Mouse (Mus musculus) liver, embryonic 16.5 days (tissue): ENCODE measurements at regions not wholly inside any gene's neighbourhood (a gene's known extent, or its start where the extent isn't known, plus 50 kb on each side); places are given as distances from the start of the nearest gene placed in this dataset.
"Not testable (repeated sequence)": the region's sequence is repeated elsewhere in the genome, so short reads cannot be mapped to it uniquely, and the experiment has no call there.

ENCODE experiments used
- ATAC-seq: fragments of 200-750 bp; cut with Nextera tagmentation; 2 replicates; pipeline ENCODE4 v1.8.0; 2017; ENCODE audit warnings: low read depth, mild to moderate bottlenecking, moderate number of reproducible peaks, moderate library complexity
- H3K27ac ChIP-seq: fragments of 300-500 bp; sonication (generic); 2 replicates; pipeline ENCODE4 v1.5.1; 2014; ENCODE audit warnings: mild to moderate bottlenecking, low read length
- H3K27me3 ChIP-seq: fragments of 300-500 bp; sonication (generic); 2 replicates; pipeline ENCODE4 v1.6.1; 2014; ENCODE audit warnings: low read depth, low read length, mixed read lengths; ENCODE audit not compliant: control insufficient read depth, insufficient read depth
- H3K36me3 ChIP-seq: fragments of 300-500 bp; sonication (generic); 2 replicates; pipeline ENCODE4 v1.6.1; 2014; ENCODE audit warnings: mild to moderate bottlenecking; ENCODE audit not compliant: control insufficient read depth, insufficient read depth
- H3K4me1 ChIP-seq: fragments of 300-500 bp; sonication (generic); 2 replicates; pipeline ENCODE4 v1.6.1; 2014; ENCODE audit warnings: low read depth, low read length, mixed read lengths; ENCODE audit not compliant: control insufficient read depth
- H3K4me2 ChIP-seq: fragments of 300-500 bp; sonication (generic); 2 replicates; pipeline ENCODE4 v1.6.1; 2014; ENCODE audit warnings: low read depth, low read length, mixed read lengths
- H3K4me3 ChIP-seq: fragments of 300-500 bp; sonication (generic); 2 replicates; pipeline ENCODE4 v1.5.1; 2014; ENCODE audit warnings: low read depth, mild to moderate bottlenecking, low read length
- H3K9ac ChIP-seq: fragments of 300-500 bp; sonication (generic); 2 replicates; pipeline ENCODE4 v1.6.1; 2014; ENCODE audit warnings: low read depth, low read length
- H3K9me3 ChIP-seq: fragments of 300-500 bp; sonication (generic); replicated peaks from 2 replicates; pipeline ENCODE4 v1.6.1; 2016; ENCODE audit warnings: low read length; ENCODE audit not compliant: control insufficient read depth
- WGBS: fragments of 180-500 bp; shearing (Covaris S2); extraction: QIAGEN DNeasy Blood & Tissue Kit; methylation state at CpG from one replicate; pipeline ENCODE4 v1.1.7; 2014; ENCODE audit not compliant: insufficient replicate concordance; 5-methylcytosine and 5-hydroxymethylcytosine counted together

DNA sequence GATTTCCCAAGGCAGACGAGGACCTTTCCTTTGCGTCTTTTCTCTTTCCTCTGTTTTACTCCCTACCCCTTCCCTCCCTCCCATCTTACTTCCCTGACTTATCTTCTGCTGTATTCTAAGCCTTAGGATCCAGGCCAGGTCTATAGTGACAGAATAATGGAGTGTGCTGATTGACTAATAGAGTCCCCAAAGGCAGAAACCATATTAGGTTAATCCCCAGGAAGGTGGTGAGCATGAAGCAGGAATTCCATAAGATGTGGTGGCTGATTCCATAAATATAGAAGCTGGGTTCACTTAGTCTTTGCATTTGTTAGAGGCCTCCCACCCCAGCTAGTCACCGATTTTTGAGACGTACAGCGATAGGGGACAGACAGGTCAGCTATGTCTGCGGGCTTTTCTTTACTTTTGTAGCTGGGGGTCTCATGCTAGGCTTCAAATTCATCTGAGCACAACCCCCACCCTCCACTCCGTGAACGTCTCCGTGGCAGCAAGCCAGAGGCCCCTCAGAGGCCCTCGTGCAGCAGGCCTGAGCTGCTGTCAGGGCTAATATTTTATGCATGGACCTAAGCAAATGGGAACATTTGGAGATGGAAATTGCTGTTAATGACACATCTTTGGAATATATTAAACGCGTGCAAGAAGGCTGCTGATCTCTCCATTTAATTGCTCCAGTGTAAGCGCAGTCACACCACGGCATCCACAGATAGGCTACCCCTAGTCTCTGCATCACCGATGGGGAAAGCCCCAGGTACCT lies 145.8 kb upstream of the Rtl1 start:
- Histone ChIP-seq H3K27me3 (no peaks in the 10 kb centered on the region), H3K27ac (no peak overlapping the region), H3K4me2 (no peak overlapping the region), H3K36me3 (no peaks in the 10 kb centered on the region), H3K9ac (no peak overlapping the region), H3K9me3 (no peaks in the 10 kb centered on the region; the same call in 1 of the 2 replicates), H3K4me1 (no peaks in the 10 kb centered on the region), H3K4me3 (no peak overlapping the region)
- ATAC-seq: no peak
- WGBS: 63% methylated on average over 15 of the region's 15 CpGs

DNA sequence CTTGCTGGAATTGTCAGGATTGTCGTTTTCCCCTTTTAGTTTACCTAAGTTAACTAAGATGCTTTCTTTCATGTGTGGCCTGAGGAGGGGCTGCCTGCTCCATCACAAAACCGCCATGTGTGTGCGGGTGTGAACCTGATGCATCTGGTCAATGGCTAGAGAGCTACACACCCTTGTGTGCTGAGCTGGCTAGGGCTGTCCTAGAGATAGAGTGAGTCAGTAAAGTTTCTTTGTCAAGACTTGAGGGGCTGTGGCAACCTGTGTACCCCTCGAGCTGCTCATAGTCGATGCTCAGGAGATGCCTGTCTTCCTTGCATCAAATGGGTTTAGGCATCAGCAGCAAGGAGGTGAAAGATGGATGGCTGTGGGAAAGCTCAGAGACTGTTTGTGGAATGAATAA lies 147.1 kb upstream of the Rtl1 start:
- Histone ChIP-seq H3K9me3 (no peaks in the 10 kb centered on the region; the same call in 1 of the 2 replicates), H3K36me3 (no peaks in the 10 kb centered on the region), H3K4me2 (no peak overlapping the region), H3K27ac (no peak overlapping the region), H3K4me3 (no peak overlapping the region), H3K4me1 (no peaks in the 10 kb centered on the region), H3K9ac (no peak overlapping the region), H3K27me3 (no peaks in the 10 kb centered on the region)
- no peak for ATAC-seq
- 54% methylated on average over 5 of the region's 5 CpGs for WGBS

DNA sequence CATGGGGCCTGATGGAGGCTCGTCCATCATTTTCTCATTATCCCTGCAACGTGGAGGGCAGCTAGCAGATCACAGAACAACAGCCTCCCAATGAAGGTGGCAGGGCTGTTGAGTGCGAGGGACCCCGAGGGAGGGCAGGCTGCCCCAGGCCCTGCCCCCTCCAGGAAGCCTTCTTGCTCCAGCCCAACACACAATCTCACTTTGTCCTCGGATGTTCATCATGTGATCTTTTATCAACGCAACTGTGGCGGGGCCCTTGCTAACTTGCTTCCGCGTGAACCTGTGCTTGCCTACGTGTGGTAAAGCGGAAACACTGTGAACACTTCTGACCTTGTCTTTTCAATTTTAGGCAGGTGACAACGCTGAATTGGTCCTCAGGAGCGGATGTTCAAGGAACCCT lies 147.6 kb upstream of the Rtl1 start:
- no peaks in the 10 kb centered on the region for H3K27me3 ChIP-seq
- H3K27ac ChIP-seq: no peak overlapping the region

DNA sequence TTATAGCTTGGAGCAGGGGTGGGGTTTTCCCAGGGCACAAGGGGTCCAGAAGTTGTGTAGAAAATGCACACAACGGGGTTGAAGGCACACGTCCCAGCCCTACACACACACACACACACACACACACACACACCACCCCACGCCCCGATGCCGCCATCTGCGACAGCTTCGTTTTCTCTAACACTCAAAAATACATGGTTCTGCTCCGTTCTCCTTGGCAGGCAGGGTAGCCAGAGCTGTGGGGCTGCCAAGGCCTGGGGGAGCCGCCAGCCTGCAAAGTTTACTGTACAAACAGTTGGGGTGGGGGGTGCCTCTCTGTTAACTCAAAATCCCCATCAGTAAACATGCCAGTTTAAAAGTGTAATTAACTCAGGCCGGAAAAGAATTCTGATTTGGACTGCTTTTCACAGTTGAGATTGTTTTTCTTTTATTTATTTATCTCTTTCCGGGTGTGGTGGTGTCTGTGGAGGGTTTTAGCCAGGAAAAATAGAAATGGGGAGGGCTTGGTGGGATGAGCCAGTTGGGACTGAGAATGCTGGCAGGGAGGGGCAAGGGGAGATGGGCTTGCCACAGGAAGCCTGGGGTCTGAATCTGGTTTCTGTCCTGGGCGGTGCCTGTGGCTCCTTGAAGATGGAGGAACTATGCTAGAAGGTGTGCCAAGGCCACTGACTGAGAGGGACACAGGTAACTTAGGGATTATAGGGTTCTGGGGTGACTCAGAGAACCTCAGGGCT lies 148.4 kb upstream of the Rtl1 start:
- H3K4me3 ChIP-seq: no peak overlapping the region
- no peak overlapping the region for H3K9ac ChIP-seq
- no peaks in the 10 kb centered on the region; the same call in 1 of the 2 replicates for H3K9me3 ChIP-seq
- no peaks in the 10 kb centered on the region for H3K36me3 ChIP-seq
- H3K27me3 ChIP-seq: no peaks in the 10 kb centered on the region
- ATAC-seq: no peak
- no peak overlapping the region for H3K27ac ChIP-seq
- WGBS: 54% methylated on average over 12 of the region's 12 CpGs
- H3K4me1 ChIP-seq: no peaks in the 10 kb centered on the region
- no peak overlapping the region for H3K4me2 ChIP-seq

More for the DNA sequence above, 147.6 kb upstream of the Rtl1 start:
- ATAC-seq: no peak
- Histone ChIP-seq H3K9me3 (no peaks in the 10 kb centered on the region; the same call in 1 of the 2 replicates), H3K36me3 (no peaks in the 10 kb centered on the region), H3K4me2 (no peak overlapping the region), H3K9ac (no peak overlapping the region), H3K4me3 (no peak overlapping the region), H3K4me1 (no peaks in the 10 kb centered on the region)
- 58% methylated on average over 13 of the region's 13 CpGs for WGBS

DNA sequence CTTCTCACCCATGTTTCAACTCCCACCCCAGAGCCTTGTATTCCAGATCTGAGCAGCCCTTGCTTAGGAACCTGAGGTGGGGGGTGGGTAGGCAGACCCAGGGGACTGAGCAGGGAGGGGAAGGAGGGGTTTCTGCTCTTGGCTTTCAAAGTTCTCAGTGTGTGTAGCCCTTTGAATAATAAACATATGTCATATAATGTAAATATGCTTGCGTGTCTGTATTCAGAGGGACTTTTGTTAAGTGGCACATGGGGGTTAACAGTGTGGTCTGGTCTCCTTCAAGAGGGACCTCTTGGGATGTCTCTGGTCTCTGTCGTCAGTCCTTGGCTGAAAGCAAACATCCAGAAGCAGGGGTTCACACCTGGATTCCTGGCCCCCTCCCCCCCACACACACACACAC lies 149.1 kb upstream of the Rtl1 start:
- ATAC-seq: 0 out of 2 replicates have a peak, but pooled peaks have one; percentile 3
- WGBS: 41% methylated on average over 2 of the region's 2 CpGs
- no peak overlapping the region for H3K4me2 ChIP-seq
- H3K27ac ChIP-seq: no peak overlapping the region
- no peak overlapping the region for H3K4me3 ChIP-seq
- no peak overlapping the region for H3K9ac ChIP-seq
- no peaks in the 10 kb centered on the region; the same call in 1 of the 2 replicates for H3K9me3 ChIP-seq
- H3K4me1 ChIP-seq: no peaks in the 10 kb centered on the region
- H3K27me3 ChIP-seq: no peaks in the 10 kb centered on the region
- H3K36me3 ChIP-seq: no peaks in the 10 kb centered on the region

DNA sequence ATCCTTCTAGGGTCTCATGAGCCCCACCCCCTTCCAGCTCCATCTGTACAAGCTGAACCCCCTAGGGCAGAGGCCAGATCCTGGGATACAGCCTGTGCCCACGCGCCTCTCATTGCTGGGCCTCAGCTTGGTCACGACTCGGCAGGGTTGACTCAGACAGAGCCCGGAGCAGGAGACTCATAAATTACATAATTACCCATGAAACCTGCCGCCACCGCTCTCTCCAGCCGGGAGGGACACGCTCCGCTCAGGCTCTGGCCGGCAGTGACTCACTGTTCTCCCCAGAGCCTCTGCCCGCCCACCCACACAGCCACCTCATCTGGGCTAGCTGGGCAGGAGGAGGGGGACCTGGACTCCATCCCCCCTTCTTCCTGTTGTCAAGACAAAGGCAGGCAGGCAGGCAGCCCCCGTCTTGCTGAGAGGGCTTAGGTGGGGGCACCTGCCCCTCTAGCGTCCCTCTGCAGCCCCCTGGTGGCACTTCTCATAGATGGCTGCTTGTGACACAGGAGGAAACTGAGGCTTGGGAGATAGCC lies 149.6 kb upstream of the Rtl1 start:
- 9% methylated on average over 14 of the region's 14 CpGs for WGBS
- Histone ChIP-seq H3K9ac (no peak overlapping the region), H3K27ac (no peak overlapping the region), H3K4me3 (no peak overlapping the region), H3K4me1 (no peaks in the 10 kb centered on the region), H3K36me3 (no peaks in the 10 kb centered on the region), H3K4me2 (no peak overlapping the region), H3K9me3 (no peaks in the 10 kb centered on the region), H3K27me3 (no peaks in the 10 kb centered on the region)
- ATAC-seq: peak; percentile 50

DNA sequence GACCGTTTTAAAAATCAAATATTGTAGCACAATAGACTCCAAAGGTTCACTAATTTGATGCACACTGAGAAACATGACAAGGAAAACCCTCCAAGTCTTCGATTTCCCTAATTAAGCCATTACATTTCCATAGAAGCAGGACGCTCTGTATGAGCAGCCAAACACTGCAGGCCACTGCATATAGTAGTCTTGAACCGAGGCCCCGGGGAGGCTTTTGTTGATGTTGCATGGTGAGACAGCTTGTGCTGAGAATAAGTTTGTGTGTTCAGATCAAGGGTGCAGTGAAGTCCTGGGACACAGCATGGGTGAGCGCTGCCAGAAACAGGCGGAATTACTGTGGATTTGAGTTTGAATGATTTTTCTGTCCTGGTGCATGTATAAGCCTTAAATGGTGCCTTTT lies 154.9 kb upstream of the Rtl1 start:
- Histone ChIP-seq H3K4me1 (no peaks in the 10 kb centered on the region), H3K27ac (no peak overlapping the region), H3K4me3 (no peak overlapping the region), H3K36me3 (no peaks in the 10 kb centered on the region), H3K27me3 (no peaks in the 10 kb centered on the region), H3K9ac (no peak overlapping the region), H3K4me2 (no peak overlapping the region), H3K9me3 (no peaks in the 10 kb centered on the region)
- WGBS: 66% methylated on average over 7 of the region's 7 CpGs
- ATAC-seq: no peak

DNA sequence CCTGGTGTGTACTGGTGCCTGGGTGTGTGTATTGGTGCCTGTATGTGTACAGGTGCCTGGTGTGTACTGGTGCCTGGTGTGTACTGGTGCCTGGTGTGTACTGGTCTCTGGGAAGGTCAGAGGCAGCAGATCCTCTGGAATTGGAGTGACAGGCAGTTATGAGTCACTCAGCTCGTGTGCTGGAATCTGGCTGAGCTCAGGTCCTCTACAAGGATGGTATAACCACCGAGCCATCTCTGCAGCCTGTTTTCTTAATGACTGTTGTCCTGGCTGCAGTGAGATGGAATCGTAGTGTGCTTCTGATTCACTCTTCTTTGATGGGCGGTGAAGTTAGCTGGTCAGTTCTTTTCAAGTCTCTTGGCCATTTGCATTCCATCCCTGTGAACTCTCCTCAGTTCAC lies 164.2 kb upstream of the Rtl1 start:
- no peak overlapping the region for H3K27ac ChIP-seq
- H3K4me1 ChIP-seq: no peaks in the 10 kb centered on the region
- H3K9ac ChIP-seq: no peak overlapping the region
- no peaks in the 10 kb centered on the region for H3K9me3 ChIP-seq
- no peaks in the 10 kb centered on the region for H3K36me3 ChIP-seq
- no peaks in the 10 kb centered on the region for H3K27me3 ChIP-seq
- no peak overlapping the region for H3K4me3 ChIP-seq
- no peak overlapping the region for H3K4me2 ChIP-seq
- ATAC-seq: no peak
- WGBS: 53% methylated on average over 4 of the region's 4 CpGs

DNA sequence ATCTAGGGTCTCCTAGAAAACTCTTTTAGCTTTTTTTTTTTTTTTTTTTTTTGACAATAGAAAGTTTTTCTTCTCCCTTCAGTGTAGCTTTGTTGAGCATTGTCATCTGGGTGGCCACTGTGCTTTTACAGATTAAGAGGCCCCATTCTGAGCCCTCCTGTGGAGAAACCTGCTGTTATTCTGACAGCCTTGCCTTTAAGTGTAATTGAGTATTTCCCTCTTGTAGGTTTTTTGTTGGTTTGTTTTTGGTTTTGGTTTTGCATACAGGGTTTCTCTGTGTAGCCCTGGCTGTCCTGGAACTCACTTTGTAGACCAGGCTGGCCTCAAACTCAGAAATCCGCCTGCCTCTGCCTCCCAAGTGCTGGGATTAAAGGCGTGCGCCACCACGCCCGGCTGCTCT lies 166.5 kb upstream of the Rtl1 start:
- H3K4me2 ChIP-seq, H3K36me3 ChIP-seq, H3K9me3 ChIP-seq, ATAC-seq, H3K9ac ChIP-seq, H3K4me1 ChIP-seq, H3K4me3 ChIP-seq, H3K27ac ChIP-seq, H3K27me3 ChIP-seq: not testable (repeated sequence)
- WGBS: 61% methylated on average over 5 of the region's 5 CpGs
